Mouse (Mus musculus) cortical plate, adult 2 months (tissue): ENCODE results near the gene Sco1.

Experiments used
- CTCF ChIP-seq: fragments of 200-500 bp; IDR thresholded peaks from 2 replicates; pipeline ENCODE4 v1.5.1; 2011; ENCODE audit warnings: mild to moderate bottlenecking, control low read depth, low read length; ENCODE audit not compliant: insufficient read depth; ENCODE audit errors: extremely low read depth
- POLR2A ChIP-seq: fragments of 200-500 bp; IDR thresholded peaks from 2 replicates; pipeline ENCODE4 v1.6.1; 2011; ENCODE audit warnings: mild to moderate bottlenecking, low read length, control low read depth; ENCODE audit not compliant: insufficient read depth; ENCODE audit errors: extremely low read depth

DNA sequence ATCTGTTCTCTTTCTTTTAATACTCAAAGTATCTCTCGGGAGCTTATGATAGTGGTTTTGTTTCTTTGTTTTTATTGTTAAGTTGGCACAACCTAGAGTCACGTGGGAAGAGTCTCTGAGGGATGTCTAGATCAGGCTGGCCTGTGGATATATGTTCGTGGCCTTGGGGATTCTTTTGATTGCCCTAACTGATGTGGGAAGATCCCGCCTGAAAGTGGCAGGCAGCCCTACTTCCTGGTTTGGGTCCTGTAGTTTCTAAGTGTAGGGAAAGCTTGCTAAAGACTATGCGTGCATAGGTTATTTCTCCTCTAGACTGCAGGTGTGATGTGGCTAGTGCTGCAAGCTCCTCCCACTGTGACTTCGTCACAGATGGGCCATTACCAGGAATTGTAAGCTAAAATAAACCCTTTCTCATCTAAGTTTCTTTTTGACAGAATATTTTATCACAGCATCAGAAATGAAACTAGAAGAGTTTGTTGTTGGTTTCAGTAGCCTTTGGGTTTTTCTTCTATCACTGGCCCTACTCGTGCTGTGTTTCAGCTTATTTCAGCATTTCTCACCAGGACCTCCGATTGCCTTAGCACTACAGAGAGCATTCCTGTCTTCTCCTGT is 2.4 kb downstream of the Sco1 start:
- TF ChIP-seq CTCF (no peak), POLR2A (no peak)
